Mouse (Mus musculus): Measurements from ENCODE around the gene Baz2a.
"Not testable (repeated sequence)": the region's sequence is repeated elsewhere in the genome, so short reads cannot be mapped to it uniquely, and the experiment has no call there.

The Baz2a gene

GRCm38 (mm10) chr10:128123833-128124232 lies 32.5 kb downstream of the Baz2a start:
- DNase-seq (ENCODE audit: low read depth): no peak

- no peak for DNase-seq (ENCODE audit: low read depth)
Measured at GRCm38 (mm10) chr10:128124831-128125230, 33.5 kb downstream of the Baz2a start.

- no peak for DNase-seq (ENCODE audit: low read depth)
Measured at GRCm38 (mm10) chr10:128125951-128126350, 34.6 kb downstream of the Baz2a start.

- DNase-seq (ENCODE audit: low read depth): no peak
Measured at GRCm38 (mm10) chr10:128127497-128127896, 36.1 kb downstream of the Baz2a start.

- no peak for DNase-seq (ENCODE audit: low read depth)
Measured at GRCm38 (mm10) chr10:128128143-128128542, 36.8 kb downstream of the Baz2a start.

- peak; percentile 9 for DNase-seq (ENCODE audit: low read depth)
Measured at GRCm38 (mm10) chr10:128131297-128131696, 39.9 kb downstream of the Baz2a start.

GRCm38 (mm10) chr10:128131812-128132211 lies 40.4 kb downstream of the Baz2a start:
- DNase-seq (ENCODE audit: low read depth): no peak

GRCm38 (mm10) chr10:128133650-128134332 lies 42.4 kb downstream of the Baz2a start:
- no peak for DNase-seq (ENCODE audit: low read depth)

GRCm38 (mm10) chr10:128135374-128135773 lies 44.0 kb downstream of the Baz2a start:
- DNase-seq (ENCODE audit: low read depth): no peak

GRCm38 (mm10) chr10:128140236-128140952 lies 49.0 kb downstream of the Baz2a start:
- DNase-seq (ENCODE audit: low read depth): peak; percentile 79

GRCm38 (mm10) chr10:128142165-128142564 lies 50.8 kb downstream of the Baz2a start:
- DNase-seq (ENCODE audit: low read depth): peak; percentile 16

GRCm38 (mm10) chr10:128143659-128144058 lies 52.3 kb downstream of the Baz2a start:
- DNase-seq (ENCODE audit: low read depth): no peak

GRCm38 (mm10) chr10:128144961-128145360 lies 53.6 kb downstream of the Baz2a start:
- DNase-seq (ENCODE audit: low read depth): no peak

- DNase-seq (ENCODE audit: low read depth): no peak
Measured at GRCm38 (mm10) chr10:128148789-128149365, 57.5 kb downstream of the Baz2a start.

- DNase-seq (ENCODE audit: low read depth): peak; percentile 84
Measured at GRCm38 (mm10) chr10:128149592-128149991, 58.2 kb downstream of the Baz2a start.

- no peak for DNase-seq (ENCODE audit: low read depth)
Measured at GRCm38 (mm10) chr10:128150941-128151340, 59.6 kb downstream of the Baz2a start.

GRCm38 (mm10) chr10:128153978-128154377 lies 62.6 kb downstream of the Baz2a start:
- peak; percentile 17 for DNase-seq (ENCODE audit: low read depth)

- DNase-seq (ENCODE audit: low read depth): not testable (repeated sequence)
Measured at GRCm38 (mm10) chr10:128165726-128166125, 74.3 kb downstream of the Baz2a start.

GRCm38 (mm10) chr10:128167091-128167490 lies 75.7 kb downstream of the Baz2a start:
- DNase-seq (ENCODE audit: low read depth): no peak

- not testable (repeated sequence) for DNase-seq (ENCODE audit: low read depth)
Measured at GRCm38 (mm10) chr10:128171348-128171747, 80.0 kb downstream of the Baz2a start.

GRCm38 (mm10) chr10:128175302-128175701 lies 83.9 kb downstream of the Baz2a start:
- peak; percentile 28 for DNase-seq (ENCODE audit: low read depth)

GRCm38 (mm10) chr10:128175996-128176755 lies 84.8 kb downstream of the Baz2a start:
- DNase-seq (ENCODE audit: low read depth): peak; percentile 90

All from 416B (cell line).